Mouse (Mus musculus): ENCODE data around the gene Gm20816.
"Not testable (repeated sequence)": the region's sequence is repeated elsewhere in the genome, so short reads cannot be mapped to it uniquely, and the experiment has no call there.

Gm20816 gene

GRCm38 (mm10) chrY:68537655-68538054 is at the start of gene Gm20816:
TSS of gene Gm20816 (plus strand) at chrY:68537955.
- not testable (repeated sequence) for DNase-seq

All from right cerebral cortex, postnatal 4 days (tissue).